Mouse (Mus musculus): ENCODE measurements around the gene Btnl1. TPM values are rescaled to one million over a fixed set of nuclear protein-coding genes. Genes with fewer than 3 reads are reported as not detected.

Gene Btnl1
- not detected for polyA plus RNA-seq (2017; shearing (Covaris generic))

DNA sequence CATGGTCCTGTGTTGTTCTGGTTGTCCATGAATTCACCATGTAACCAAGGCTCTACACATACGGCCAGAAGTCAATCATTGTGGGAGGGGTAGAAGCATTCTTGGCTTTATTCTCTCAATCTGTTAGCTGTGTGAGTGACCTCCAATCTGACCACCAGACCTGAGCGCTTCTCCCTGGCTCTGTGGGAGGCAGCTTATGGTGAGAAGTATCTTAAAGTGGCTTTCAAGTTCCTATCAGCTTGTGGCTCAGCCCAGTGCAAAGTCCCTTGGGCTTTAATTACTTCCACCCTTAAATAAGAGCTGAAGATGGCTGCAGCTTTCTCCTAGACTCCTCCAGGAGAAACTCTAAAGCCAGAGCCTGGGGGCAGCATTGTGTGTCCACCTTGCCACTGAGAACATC, at the start of gene Btnl1:
TSS of gene Btnl1 (plus strand) at position 286 of the 400 bp plus-strand sequence.

DNA sequence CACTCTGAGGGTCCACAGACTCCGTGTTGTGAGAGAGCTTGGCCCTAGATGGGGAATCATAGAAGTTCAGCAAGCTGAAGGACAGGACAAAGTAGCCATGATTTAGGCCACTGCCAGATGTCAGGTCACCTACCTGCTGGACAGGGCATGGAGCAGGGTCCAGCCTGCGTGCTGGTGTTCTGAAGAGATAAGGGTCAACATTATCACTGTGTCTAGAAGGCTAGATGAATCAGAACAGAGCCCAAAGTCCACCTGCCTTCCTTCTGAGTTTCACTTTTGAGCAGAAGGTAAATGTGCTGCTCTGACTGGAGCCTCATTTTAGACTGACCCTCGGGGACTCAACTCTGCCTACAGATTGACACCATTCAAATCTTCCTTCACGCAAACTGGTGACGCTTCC, 22.4 kb upstream of the Btnl1 start, which contains the start of gene Btnl2:
TSS of gene Btnl2 (plus strand) at position 284 of the 400 bp plus-strand sequence.

DNA sequence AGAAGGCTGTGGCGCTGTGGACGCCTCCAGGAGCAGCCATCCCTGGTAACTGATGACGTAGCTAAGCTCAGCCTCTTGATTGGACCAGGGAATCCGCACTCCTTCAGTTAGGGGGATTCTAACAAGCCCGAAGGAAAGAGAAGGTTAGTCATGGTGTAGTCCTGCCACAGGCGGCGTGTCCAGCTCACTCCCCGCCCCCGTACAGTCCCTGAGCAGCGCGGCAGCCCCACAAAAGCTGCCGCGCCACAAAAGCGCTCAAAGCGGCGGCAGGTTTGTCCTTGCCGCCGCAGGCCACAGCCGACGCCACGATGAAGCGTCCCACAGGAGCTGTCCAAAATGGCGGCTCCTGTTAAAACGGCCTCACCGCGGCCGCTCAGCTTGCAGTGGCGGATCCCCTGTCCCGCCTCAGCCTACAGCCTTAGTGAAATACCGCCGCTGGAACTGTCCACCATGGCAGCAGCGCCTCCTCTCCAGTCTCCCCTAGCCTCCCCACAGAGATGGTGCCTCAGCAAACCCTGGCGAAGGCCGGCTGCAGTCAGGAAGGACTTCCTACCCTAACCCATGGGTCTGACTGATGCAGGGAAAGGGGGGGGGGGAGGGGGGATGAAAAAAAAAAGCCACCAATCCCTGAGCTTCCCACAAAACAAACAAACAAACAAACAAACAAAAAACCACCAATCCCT, 21.9 kb downstream of the Btnl1 start, which contains the start of gene BC051142:
TSS of gene BC051142 (plus strand) at position 110 of the 683 bp plus-strand sequence.

Other genes with a start within 250 kb of the Btnl1 start
- 5.1 TPM for gene H2-DMb2, start 233.8 kb upstream of the Btnl1 start, polyA plus RNA-seq (2017; shearing (Covaris generic))
- 4.3 TPM for gene H2-DMb1, start 224.1 kb upstream of the Btnl1 start, polyA plus RNA-seq (2017; shearing (Covaris generic))
- gene Tap1, start 189.6 kb upstream of the Btnl1 start, polyA plus RNA-seq (2017; shearing (Covaris generic)): 516 TPM
- gene Psmb9, start 189.4 kb upstream of the Btnl1 start, polyA plus RNA-seq (2017; shearing (Covaris generic)): 713 TPM
- gene Psmb8, start 179.4 kb upstream of the Btnl1 start, polyA plus RNA-seq (2017; shearing (Covaris generic)): 1,545 TPM
- 455 TPM for gene Tap2, start 173.6 kb upstream of the Btnl1 start, polyA plus RNA-seq (2017; shearing (Covaris generic))
- gene H2-Ob, start 138.2 kb upstream of the Btnl1 start, polyA plus RNA-seq (2017; shearing (Covaris generic)): 78.8 TPM
- 31.4 TPM for gene H2-Ab1, start 119.4 kb upstream of the Btnl1 start, polyA plus RNA-seq (2017; shearing (Covaris generic))
- gene H2-Aa, start 89.3 kb upstream of the Btnl1 start, polyA plus RNA-seq (2017; shearing (Covaris generic)): 20.8 TPM
- gene H2-Eb1, start 71.3 kb upstream of the Btnl1 start, polyA plus RNA-seq (2017; shearing (Covaris generic)): 18.7 TPM
- gene H2-Eb2, start 51.5 kb upstream of the Btnl1 start, polyA plus RNA-seq (2017; shearing (Covaris generic)): 0.11 TPM
- 0.39 TPM for gene Btnl2, start 22.3 kb upstream of the Btnl1 start, polyA plus RNA-seq (2017; shearing (Covaris generic))
- 0.27 TPM for gene BC051142, start 21.7 kb downstream of the Btnl1 start, polyA plus RNA-seq (2017; shearing (Covaris generic))
- 0.48 TPM for gene Btnl4, start 100.2 kb downstream of the Btnl1 start, polyA plus RNA-seq (2017; shearing (Covaris generic))
- gene Btnl6, start 140.2 kb downstream of the Btnl1 start, polyA plus RNA-seq (2017; shearing (Covaris generic)): 0.35 TPM
- gene Notch4, start 187.1 kb downstream of the Btnl1 start, polyA plus RNA-seq (2017; shearing (Covaris generic)): 0.15 TPM
- 287 TPM for gene Gpsm3, start 212.7 kb downstream of the Btnl1 start, polyA plus RNA-seq (2017; shearing (Covaris generic))
- 12.4 TPM for gene Pbx2, start 214.1 kb downstream of the Btnl1 start, polyA plus RNA-seq (2017; shearing (Covaris generic))
- 2.2 TPM for gene Ager, start 220.7 kb downstream of the Btnl1 start, polyA plus RNA-seq (2017; shearing (Covaris generic))
- gene Rnf5, start 226.6 kb downstream of the Btnl1 start, polyA plus RNA-seq (2017; shearing (Covaris generic)): 112 TPM
- gene Agpat1, start 227.1 kb downstream of the Btnl1 start, polyA plus RNA-seq (2017; shearing (Covaris generic)): 31.1 TPM
- 4.0 TPM for gene Egfl8, start 238.8 kb downstream of the Btnl1 start, polyA plus RNA-seq (2017; shearing (Covaris generic))

All from activated CD4-positive, CD25-positive, alpha-beta regulatory T cell, adult 9 weeks (primary cell).